Mouse (Mus musculus) retina, postnatal 7 days (tissue): ENCODE data around the gene Tlx1.

Experiments used
- DNase-seq: peaks from one replicate; pipeline ENCODE4 v3.0.0-alpha.2; 2012; ENCODE audit warnings: low read depth, low spot score

The Tlx1 gene

DNA sequence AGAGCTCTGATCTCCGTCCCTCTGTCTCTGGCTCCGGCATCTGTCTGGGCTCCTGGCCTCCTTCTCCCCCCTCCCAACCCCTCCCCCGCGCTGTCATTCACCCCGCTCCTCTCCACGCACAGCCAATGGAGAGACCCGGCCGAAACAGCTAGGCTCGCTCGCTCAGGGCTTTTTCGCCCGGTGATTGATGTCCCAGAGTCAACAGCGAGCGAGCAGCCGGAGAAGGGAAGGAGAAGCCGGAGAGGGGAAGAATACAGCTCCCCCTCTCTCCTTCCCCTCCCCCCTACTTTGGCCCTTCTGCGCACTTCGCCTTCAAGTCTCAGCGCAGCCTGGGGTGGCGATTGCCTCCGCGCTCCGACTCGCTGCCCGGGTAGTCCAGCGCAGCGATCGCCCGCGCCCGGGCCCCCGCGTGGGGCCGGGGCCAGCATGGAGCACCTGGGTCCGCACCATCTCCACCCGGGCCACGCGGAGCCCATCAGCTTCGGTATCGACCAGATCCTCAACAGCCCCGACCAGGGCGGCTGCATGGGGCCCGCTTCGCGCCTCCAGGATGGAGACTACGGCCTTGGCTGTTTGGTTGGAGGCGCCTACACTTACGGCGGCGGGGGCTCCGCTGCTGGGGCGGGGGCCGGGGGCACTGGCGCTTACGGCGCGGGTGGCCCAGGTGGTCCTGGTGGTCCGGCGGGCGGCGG, at the start of gene Tlx1:
Gene Tlx1 (plus strand): TSS at position 191 of the 692 bp plus-strand sequence.
- no peak for DNase-seq

DNA sequence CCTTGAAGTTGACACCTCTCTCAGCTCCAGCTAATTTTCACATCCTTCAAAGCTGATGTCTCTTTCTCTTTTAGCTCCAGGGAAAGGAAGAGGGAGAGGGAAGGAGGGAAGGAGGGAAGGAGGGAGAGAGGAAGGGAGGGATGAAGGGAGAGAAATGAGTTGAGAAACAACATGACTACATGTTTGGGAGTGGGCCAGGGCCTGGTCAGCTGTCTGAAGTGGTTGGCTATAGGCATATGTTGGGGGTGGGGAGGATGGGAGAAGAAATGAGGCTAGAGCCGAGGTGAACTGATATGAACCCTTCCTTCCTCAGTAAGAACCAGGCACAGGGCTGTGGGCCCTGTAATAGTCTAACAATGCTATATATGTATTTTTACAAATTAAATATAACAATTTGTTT, 44.9 kb upstream of the Tlx1 start:
- DNase-seq: no peak

DNA sequence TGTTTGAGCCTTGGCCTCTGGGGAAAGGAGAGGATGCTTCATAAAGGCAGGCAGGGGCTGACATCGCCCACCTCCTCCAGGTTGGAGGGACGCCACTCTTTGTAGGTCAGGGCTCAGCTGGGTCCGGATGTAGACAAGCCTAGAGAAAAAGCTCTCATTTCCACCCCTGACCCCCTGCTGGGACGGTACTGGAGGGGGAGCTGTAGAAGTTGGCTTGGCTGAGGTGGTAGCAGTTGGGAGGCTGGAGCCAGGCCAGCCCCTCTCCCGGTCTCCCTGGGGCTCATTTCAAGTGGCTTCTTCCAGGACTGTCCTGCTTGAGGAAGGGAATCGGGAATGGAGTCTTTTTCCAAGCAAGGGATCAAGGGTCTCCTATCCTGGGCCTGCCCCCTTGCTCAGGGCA, 43.8 kb upstream of the Tlx1 start:
- DNase-seq: no peak

DNA sequence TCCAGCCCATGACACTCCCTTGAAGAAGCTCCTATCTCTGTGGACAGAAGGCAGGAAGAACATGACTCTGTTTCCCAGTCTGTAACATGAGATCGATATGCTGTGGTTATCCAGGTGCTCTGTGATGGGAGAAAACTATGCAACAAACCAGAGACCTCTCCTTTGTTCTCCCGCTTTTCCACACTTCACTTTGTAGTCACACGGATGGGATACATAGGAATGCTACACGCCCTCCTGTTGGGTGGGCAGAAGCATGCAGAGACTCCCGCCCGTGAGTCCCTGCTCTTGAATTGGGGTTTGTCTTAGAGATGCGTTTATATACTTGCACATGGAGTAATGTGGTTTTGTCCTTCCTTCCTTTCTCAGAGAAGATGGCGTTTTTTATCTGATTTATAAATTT, 39.8 kb upstream of the Tlx1 start:
- no peak for DNase-seq

DNA sequence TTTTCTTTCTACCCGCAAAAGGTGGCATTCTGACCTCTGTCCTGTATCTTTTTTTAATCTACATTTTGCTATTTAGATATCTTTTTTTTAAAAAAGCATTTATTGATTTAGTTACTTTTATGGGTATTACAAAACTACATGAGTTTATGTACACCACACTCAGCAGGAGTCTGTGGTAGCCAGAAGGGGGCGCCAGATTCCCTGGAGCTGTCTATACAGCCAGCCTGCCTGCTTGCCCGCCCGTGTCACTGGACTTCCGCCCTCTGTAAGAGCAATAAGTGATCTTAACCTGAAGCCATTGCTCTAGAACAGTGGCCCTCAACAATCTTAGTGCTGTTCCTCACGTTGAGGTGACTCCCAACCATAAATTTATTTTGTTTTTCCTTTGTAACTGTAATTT, 38.0 kb upstream of the Tlx1 start:
- no peak for DNase-seq

DNA sequence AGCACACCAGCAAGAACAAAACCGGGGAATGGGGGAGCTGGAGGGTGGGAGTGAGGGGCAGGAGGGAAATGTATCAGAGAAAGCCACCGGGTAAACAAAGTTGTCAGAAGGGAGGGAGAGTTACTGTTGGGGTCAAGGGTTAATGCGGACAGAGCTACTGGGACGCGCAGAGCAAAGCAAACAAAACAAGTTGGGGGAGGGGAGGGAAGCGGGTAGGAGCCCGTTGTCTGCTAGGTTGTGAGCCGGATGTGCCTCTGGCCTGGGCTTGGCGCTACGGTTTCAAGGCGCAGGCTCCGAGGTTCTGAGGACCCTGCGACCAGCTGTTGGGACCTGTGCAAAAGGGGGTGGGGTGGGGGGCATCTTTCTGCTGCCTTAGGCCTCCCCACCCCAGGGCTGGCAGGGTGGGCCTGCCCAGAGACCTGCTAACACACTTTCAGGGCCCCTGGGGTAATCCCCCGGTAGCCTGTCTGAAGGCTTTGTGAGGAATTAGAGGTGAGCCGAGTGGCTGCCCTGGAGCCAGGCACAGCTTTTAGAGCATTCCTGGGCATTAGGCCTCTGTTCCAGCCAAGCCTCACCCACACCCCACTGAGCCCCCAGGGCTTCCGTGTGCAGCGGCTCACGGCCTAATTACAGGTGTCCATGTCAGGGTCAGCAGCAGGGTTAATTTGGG, 36.6 kb upstream of the Tlx1 start:
- DNase-seq: peak; percentile 46

DNA sequence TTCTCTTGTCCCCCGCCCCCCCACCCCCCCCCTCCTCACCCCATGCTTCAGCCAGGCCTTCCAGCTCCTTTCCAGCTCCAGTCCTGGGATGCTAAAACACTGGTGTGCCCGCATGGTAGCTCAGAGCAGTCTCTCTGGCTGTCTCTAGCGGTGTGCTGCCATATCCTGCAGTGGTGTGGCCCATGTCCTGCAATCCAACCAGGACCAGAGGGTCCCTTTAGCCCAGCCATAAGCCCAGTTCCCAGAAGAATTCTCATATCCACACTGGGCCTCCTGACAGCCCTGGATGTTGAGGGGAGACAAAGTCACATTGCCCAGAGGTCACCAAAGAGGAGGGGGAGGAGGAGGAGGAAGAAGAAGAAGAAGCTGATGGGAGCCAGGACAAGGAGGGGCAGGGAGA, 35.7 kb upstream of the Tlx1 start:
- DNase-seq: no peak

DNA sequence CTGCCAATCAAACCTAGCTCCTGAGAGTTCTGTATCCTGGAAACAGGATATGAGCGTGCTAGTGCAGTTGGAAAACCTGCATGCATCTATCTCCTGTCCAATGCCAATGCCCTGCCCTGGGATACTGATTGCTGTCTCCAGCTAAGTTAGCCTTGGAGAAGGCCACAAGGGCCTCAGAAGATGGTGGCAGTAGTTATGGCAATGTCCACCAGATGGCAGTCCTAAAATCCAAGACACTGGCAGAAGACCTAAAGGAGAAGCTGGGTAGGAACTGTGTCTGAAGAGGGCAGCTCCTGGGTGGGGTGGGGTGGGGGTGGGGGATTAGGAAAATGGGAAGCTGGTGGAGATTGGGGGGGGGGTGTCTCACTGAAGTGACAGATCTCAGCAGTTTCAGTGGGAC, 33.7 kb upstream of the Tlx1 start:
- DNase-seq: peak; percentile 46

DNA sequence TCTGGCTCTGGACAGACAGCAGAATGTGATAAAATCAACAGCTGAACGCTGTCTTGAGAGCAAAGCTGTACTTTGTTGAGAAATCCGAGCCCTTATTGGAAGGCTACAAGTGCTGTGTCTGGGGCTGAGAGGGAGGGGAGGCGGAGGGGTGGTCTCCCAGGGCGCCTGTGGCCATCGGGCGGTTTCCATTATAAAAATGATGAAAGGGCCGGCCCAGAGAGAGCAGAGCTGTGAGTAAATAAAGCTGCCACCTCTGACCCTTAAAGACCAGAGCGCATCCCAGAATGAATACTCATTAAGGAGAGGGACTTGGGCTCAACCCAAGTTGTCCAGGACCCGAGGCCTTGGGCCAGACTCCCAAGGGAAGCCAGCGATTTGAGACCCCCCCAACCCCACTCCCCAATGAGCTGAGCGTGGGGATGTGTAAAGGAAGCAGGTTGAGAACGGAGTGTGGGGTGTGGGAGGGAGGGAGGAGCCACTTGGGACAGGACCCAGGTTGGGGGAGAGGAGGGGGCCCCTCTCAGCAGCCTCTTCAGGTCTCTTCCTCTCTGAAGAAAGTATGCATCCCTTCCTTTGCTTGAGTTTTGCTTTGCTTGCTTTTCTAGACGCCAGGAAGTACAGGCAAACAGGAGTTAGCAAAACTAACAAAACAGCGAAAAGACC, 18.4 kb upstream of the Tlx1 start:
- no peak for DNase-seq

DNA sequence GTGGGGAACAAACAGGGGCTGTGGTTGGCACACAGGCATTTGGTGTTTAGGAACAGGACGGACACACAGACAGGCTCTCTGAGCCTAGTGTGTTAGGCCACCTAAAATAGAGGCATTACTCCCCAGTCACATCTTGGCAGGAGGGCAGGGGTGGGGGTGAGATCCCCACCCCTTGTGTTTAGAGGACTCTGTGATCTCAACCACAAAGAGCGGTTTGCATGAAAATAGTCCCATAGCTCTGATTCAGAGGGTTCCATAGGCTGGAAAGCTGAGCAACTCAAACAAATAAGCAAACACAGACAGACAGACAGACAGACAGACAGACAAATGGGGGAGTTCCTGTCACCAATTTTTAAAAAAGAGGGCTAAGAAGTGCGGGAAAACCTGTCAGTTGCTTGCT, 7.9 kb upstream of the Tlx1 start:
- DNase-seq: no peak

DNA sequence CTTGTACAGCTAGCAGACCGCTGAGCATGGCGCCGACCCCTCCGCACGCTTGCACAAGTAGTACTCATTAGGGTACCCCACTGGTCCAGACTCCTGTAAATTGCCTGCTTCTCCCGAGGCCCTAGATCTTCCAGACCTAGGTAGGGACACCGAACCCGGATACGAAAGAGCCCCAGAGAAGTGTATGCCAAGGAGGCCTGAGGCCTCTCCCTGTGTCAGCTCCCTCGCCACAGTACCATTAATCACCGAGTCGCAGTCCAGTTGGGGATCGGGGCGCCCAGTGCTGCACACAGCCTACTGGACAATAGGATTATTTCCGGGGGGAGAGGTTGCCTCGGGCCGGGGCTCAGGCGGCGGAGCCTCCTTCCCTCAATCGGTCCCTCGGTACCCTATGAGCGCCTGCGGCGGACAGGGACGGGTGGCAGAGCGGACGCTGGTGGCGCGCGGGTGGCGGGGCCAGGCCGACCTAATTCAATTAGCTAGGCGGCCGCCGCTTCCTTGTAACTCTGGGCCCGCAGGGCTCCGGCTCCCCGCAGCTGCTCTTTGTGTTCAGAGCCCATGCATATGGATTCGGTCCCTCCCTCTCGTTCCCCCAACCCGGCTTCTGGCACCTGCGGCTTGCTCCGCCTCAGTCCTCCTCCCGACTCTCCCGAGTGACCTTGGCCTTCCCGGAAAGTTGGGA, 7.1 kb upstream of the Tlx1 start:
- DNase-seq: no peak

DNA sequence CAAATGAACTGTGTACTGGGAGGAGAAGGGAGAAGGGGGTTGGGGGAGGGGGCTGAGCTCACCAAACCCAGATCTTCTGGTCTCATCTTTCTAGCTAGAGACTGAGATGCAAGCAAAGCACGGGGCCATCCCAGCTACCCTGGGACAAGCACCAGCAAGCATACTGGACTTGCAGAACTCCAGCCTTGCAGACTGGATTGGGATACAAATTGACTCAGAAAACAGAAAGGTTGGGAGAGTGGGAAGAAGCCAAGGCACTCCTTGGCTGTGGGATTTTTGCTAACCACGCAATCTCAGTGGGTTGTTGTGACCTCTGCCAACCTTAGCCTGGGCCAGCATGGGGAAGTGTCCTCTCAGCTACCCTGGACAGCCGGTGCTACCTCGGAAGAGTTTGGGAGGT, 3.4 kb upstream of the Tlx1 start:
- DNase-seq: no peak

DNA sequence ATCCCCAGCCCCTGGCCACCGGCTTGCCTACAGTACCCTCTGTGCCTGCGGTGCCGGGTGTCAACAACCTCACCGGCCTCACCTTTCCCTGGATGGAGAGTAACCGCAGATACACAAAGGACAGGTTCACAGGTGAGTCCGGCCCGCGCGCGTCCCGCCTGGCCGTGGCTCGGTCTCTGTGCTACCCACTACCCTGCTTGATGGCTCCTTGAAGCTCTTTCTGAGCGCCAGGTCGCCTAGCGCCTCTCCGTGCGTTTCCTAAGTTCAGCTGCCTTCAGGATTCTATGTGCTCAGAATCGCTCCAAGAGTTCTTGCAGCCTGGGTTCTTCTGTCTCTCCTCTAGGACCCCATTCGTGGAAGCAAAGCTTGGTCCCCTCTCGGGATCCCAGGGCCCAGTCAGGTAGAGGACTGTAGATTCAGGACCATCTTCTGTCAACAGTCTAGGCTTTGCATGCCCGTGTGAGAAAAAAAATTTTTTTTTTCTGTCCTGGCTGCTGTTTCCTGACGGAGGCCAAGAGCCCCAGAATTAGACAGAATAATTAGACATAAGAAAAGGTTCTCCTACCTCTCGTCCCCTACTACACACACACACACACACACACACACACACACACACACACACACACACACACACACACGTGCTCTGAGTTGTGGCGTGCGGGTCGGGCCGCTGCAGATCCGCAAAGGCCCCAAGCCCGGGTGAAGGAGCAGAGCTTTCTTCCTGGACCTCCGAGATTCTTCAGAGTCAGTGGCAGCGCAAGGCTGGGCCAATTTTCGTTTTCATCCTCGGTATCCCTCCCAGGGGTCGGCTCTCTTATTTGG, 1.1 kb downstream of the Tlx1 start:
- no peak for DNase-seq

DNA sequence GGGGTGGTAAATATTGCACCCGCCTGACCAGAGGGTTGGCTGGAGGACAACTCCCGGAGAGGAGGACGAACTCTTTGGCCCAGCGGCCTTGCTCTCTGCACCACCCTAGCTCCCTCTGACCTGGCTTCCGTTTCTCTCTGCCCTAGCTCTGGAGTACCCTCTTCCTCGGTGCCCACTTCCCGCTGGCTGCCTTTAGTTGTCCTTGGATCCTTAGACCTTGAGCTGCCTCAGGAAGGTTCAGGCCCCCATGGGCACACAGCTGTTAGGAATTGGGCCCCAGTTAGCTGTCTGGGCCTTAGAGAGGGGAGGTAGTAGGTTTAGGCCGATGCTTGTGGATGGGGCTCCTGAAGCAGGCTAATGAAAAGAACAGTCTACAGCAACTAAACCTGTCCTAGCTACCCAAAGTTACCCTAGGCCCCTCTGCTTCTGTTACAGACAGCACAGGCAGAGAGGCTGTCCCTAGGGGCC, 1.7 kb downstream of the Tlx1 start:
- no peak for DNase-seq

DNA sequence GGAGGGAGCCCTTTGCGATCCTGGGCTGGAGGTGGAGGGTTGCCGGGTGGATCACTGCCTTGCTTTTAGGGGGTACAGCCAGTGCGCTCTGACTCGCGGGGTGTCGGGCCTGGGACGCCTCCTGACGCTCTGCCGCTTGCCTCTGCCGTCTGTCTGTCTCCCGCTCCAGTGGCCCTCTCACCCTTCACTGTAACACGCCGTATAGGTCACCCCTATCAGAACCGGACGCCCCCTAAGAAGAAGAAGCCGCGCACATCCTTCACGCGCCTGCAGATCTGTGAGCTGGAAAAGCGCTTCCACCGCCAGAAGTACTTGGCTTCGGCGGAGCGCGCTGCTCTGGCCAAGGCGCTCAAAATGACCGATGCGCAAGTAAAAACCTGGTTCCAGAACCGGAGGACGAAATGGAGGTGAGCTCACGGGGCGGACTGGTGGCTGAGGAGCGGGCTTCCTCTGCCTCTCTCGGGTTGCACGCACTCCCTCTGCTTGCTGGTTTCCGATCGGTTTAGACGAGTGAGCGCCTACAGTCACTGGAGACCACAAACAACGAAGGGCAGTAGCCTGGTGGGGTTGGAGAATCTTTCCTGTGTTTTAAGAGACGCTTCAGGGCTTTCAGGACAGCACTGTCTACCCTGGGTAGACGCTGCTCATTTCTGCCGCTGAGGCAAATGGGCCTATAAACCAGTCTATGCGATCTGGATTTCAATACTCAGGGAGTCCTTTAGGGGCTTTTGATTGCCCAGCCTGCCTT, 3.0 kb downstream of the Tlx1 start:
- no peak for DNase-seq

DNA sequence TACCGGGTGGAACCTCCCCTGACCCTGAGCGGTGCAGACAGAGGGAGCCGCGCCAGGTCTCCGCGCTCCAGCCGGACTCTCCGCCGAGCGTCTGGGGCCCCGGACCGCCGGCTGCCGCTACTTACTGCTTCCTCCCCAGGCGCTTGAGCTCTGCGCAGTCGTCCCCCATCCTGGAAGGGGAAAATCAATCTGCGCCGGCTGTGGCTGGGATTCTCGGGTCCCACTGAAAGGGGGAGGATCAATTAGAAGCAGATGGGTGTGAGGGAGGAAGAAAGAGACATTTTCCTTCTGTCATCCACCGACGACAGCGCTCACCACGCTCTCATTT, 3.5 kb downstream of the Tlx1 start:
- no peak for DNase-seq

DNA sequence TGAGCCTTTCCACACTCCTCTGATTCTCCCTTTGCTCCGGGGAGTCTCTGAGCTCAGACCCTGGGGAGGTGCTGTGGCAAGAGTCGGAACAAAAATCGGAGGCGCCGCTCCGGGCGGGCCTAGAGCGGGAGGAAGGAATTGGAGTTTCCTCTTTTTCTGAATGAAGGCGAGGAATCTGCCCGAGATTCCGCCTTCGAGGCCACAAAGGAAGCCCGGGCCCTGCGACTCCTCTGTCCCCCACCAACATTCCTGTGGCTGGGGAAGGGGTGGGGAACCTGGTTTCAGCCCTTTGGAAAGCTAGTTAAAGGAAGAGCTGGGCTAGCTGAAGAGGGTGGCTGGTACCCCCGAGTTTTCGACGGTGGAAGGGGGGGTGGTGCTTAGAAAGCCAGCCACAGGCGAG, 4.0 kb downstream of the Tlx1 start:
- no peak for DNase-seq

DNA sequence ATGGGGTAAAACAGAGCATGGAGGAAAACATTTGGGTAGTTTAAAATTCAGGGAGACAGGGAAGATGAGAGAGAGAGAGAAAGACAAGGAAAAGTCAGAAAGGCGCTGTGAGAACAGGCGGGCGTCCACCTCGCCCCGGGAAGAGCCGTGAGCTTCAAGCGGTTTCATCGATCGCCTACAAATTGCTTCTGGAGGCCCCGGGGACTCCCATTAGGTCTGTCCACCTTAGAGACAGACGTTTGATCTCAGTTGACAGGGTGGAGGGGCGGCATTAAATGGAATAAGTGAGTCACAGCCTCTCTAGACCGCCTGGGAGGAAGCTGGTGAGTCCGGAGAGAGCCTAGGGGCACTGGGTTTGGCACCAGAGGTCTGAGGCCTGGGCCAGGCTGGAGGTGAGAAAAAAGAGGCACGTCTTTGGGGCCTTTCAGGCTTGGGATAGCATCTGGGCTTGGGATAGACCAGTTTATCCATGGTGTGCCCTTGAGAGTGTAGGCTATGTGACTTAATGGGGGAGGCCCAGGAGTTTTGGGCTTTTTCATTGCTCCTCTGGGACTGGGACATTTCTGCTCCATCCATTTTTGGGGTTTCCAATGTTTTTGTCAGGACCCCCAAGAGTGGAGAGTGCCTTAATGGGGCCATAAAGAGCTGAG, 4.8 kb downstream of the Tlx1 start:
- DNase-seq: no peak

DNA sequence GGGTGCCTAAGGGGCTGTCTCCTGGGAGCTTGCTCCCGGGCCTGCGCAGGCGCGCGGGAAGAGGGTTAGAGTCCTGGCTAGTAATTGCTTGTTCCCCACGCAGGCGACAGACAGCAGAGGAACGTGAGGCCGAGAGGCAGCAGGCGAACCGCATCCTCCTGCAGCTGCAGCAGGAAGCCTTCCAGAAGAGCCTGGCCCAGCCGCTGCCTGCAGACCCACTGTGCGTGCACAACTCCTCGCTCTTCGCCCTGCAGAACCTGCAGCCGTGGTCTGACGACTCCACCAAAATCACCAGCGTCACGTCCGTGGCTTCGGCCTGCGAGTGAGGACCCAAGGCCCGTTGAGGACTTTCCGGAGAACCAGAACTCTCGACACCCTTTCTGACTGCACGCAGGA, 5.3 kb downstream of the Tlx1 start:
- DNase-seq: no peak

DNA sequence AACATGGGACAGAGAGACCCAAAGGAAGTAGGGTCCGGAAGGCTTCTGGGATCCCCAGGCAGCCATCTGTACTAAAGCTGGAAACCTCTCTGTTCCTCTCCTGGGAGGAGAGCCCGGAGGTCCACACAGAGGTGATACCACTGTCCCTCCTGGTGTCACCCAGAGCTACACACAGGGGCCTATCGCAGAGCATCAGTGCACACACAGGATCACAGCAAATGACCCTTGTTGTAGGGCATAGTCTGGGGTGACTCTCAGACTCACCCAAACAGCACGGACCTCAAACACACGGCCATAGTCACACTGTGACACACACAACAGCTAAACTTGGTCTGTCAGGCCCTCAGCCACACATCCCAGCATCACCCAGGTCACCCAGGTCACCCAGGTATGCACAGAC, 5.9 kb downstream of the Tlx1 start:
- DNase-seq: no peak

DNA sequence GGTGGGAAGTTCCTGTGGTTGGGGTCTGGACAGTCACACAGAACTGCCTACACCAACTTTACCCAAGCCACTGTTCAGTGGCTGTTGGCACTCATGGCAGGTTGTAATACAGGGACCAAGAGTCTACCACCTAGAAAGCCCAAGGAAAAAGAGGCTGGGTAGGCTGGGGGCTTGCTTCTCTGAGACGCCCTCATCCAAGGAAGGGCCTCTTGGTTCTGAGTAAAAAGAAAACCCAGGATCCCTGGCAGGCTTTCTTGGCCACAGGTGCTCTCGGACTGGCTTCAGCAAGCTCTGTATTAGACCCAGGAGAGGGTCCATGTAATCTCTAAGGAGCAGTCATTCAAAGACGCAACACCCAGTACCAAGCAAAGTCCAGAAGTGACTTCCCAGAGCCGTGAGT, 7.7 kb downstream of the Tlx1 start:
- DNase-seq: no peak
